Mouse (Mus musculus): Measurements from ENCODE around the gene Mob3a. TPM values are rescaled to one million over a fixed set of nuclear protein-coding genes. Genes with fewer than 3 reads are reported as not detected.

The Mob3a gene
- polyA plus RNA-seq, 2 experiments = 33.7 to 36.5 TPM

DNA sequence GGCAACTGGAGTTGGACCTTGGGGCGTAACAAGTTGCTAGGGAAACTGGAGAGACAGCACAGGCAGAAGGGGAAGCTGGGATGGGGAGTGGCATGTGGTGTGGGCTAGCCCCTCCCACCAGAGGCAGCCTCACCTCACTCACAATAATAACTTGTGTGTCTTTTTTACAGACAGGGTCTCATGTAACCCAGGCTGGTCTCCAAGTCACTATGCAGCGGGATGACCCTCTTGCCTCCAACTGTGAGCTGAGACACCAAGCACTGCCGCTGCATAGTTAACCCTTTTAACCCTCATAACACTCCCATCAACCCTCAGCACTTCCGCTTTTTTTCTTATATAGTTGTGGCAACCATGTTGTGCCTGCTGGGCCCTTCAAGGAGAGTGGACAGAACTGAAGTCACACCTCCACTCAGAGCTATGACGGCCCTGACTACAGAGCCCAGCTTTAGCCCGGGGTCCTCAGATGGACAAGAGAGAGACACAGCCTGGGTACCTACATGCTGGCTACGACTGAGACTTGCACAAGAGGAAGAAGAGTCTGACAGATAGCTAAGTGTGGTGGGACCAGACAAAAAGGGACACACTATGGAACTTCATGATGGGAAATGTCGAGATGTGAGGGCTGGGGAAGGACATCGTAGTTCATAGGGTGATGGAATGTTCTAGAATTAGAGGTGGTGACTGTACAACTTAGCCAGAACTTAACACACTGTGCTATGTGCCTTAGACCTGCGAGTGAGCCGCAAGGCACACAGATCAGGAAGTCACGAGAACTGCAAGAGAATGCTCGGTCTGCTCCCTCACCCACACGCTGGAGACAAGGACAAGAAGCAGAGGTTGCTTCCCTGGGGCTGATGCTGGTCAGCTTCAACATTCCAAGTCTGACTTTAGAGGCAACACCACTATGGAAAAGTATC, 9.3 kb downstream of the Mob3a start:
- DNase-seq (ENCODE audit: low spot score) (no peak), ATAC-seq (ENCODE audit: low FRiP score, low read depth) (no peak)
- H3K27me3 ChIP-seq (ENCODE audit: control insufficient read depth, insufficient read depth, low read length) = no peaks in the 10 kb centered on the region
- WGBS = 80% methylated on average over 14 of the region's 14 CpGs
- H3K9me3 ChIP-seq (ENCODE audit: control insufficient read depth, low read length) = no peaks in the 10 kb centered on the region
- no peak for TF ChIP-seq POLR2A (IDR thresholded peaks at IDR 0.05; ENCODE audit: borderline replicate concordance, extremely low read depth, insufficient read depth, insufficient read length)
- H3K4me1 ChIP-seq (ENCODE audit: control insufficient read depth, insufficient read depth, low read length) = no peaks in the 10 kb centered on the region
- peaks cover 66% of the 10 kb centered on the region for H3K36me3 ChIP-seq (ENCODE audit: control insufficient read depth, insufficient read depth, low read length)
- no peak overlapping the region for H3K4me3 ChIP-seq (replicated peaks; ENCODE audit: low read length)
- H3K9ac ChIP-seq (ENCODE audit: low read depth, low read length, severe bottlenecking) = no peak overlapping the region
- no peak overlapping the region for H3K27ac ChIP-seq (replicated peaks; ENCODE audit: low read depth, low read length)
- H3K4me2 ChIP-seq (replicated peaks; ENCODE audit: low read depth, low read length, severe bottlenecking) = no peak overlapping the region

DNA sequence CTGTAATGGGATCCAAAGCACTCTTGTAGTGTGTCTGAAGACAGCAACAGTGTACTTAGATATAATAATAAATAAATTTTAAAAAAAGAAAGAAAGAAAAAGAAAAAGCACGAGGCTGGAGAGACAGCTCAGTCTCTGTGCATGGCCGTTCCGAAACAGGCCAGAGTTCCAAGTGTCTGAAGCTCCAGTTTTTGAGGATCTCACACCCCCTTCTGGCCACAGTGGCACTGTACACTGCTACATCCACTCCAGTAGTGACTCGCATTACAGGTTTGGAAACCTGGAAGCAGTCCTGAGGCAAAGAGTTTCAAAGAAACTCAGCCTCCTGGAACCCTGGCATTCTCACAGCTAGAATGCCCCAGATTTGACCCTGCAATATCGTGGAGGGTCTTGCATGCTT, 13.9 kb downstream of the Mob3a start:
- no peak overlapping the region for H3K27ac ChIP-seq (replicated peaks; ENCODE audit: low read depth, low read length)
- DNase-seq (ENCODE audit: low spot score) (peak; percentile 72), ATAC-seq (ENCODE audit: low FRiP score, low read depth) (peak; percentile 65; the same call in 1 of the 2 replicates)
- H3K9ac ChIP-seq (ENCODE audit: low read depth, low read length, severe bottlenecking) = no peak overlapping the region
- H3K27me3 ChIP-seq (ENCODE audit: control insufficient read depth, insufficient read depth, low read length) = no peaks in the 10 kb centered on the region
- H3K4me3 ChIP-seq (replicated peaks; ENCODE audit: low read length) = no peak overlapping the region
- no peaks in the 10 kb centered on the region for H3K9me3 ChIP-seq (ENCODE audit: control insufficient read depth, low read length)
- no peaks in the 10 kb centered on the region for H3K4me1 ChIP-seq (ENCODE audit: control insufficient read depth, insufficient read depth, low read length)
- 43% methylated on average over 5 of the region's 5 CpGs for WGBS
- peaks cover 86% of the 10 kb centered on the region for H3K36me3 ChIP-seq (ENCODE audit: control insufficient read depth, insufficient read depth, low read length)
- no peak for TF ChIP-seq POLR2A (IDR thresholded peaks at IDR 0.05; ENCODE audit: borderline replicate concordance, extremely low read depth, insufficient read depth, insufficient read length)
- H3K4me2 ChIP-seq (replicated peaks; ENCODE audit: low read depth, low read length, severe bottlenecking) = no peak overlapping the region

DNA sequence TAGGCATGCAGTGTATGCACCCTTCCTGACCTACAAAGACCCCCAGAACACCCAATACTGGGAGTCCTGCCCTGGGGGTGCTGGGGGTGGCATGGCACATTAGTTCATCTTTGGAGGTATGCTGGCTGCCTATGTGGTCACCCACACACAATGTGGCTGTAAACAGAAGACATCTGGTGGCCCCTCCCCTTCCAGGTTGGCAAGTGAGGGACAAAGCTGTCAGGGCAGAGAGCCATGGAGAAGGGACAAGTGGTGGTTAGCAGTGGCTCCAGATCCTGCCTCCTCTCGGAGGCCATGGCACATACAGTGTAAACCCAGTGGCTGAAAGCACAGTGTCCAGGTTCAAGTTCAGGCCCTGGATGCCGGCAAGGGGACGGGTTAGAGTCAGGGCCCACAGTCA, 15.2 kb downstream of the Mob3a start:
- no peak overlapping the region for H3K4me3 ChIP-seq (replicated peaks; ENCODE audit: low read length)
- H3K27ac ChIP-seq (replicated peaks; ENCODE audit: low read depth, low read length) = no peak overlapping the region
- H3K9me3 ChIP-seq (ENCODE audit: control insufficient read depth, low read length) = no peaks in the 10 kb centered on the region
- 94% methylated on average over 3 of the region's 3 CpGs for WGBS
- H3K9ac ChIP-seq (ENCODE audit: low read depth, low read length, severe bottlenecking) = no peak overlapping the region
- DNase-seq (ENCODE audit: low spot score) (no peak), ATAC-seq (ENCODE audit: low FRiP score, low read depth) (no peak)
- TF ChIP-seq POLR2A (IDR thresholded peaks at IDR 0.05; ENCODE audit: borderline replicate concordance, extremely low read depth, insufficient read depth, insufficient read length) = no peak
- H3K36me3 ChIP-seq (ENCODE audit: control insufficient read depth, insufficient read depth, low read length) = peaks cover 80% of the 10 kb centered on the region
- no peak overlapping the region for H3K4me2 ChIP-seq (replicated peaks; ENCODE audit: low read depth, low read length, severe bottlenecking)
- H3K27me3 ChIP-seq (ENCODE audit: control insufficient read depth, insufficient read depth, low read length) = no peaks in the 10 kb centered on the region
- no peaks in the 10 kb centered on the region for H3K4me1 ChIP-seq (ENCODE audit: control insufficient read depth, insufficient read depth, low read length)

DNA sequence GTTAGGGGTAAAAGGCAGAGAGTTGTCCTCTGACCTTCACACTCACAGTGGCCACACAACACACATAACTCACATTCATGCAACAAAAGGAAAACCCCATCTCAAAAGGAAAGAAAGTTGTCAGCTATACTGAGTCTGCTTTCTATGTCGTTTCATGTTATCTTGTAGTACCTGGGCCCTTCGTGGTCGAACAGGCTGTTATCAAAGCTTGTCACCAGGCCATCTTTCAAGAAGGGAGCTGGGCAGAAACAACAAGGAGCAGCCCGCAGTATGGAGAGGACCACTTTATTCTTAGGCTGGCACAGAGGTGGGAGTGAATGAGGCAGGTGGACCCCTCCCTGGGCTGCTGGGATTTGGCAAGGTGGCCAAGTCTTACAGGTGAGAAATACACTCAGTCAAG, 16.8 kb downstream of the Mob3a start:
- H3K27ac ChIP-seq (replicated peaks; ENCODE audit: low read depth, low read length) = no peak overlapping the region
- no peaks in the 10 kb centered on the region for H3K27me3 ChIP-seq (ENCODE audit: control insufficient read depth, insufficient read depth, low read length)
- no peak overlapping the region for H3K4me2 ChIP-seq (replicated peaks; ENCODE audit: low read depth, low read length, severe bottlenecking)
- peaks cover 64% of the 10 kb centered on the region for H3K36me3 ChIP-seq (ENCODE audit: control insufficient read depth, insufficient read depth, low read length)
- no peak overlapping the region for H3K9ac ChIP-seq (ENCODE audit: low read depth, low read length, severe bottlenecking)
- TF ChIP-seq POLR2A (IDR thresholded peaks at IDR 0.05; ENCODE audit: borderline replicate concordance, extremely low read depth, insufficient read depth, insufficient read length) = no peak
- ATAC-seq (ENCODE audit: low FRiP score, low read depth) (no peak), DNase-seq (ENCODE audit: low spot score) (no peak)
- H3K4me3 ChIP-seq (replicated peaks; ENCODE audit: low read length) = no peak overlapping the region
- H3K4me1 ChIP-seq (ENCODE audit: control insufficient read depth, insufficient read depth, low read length) = no peaks in the 10 kb centered on the region
- 91% methylated on average over 4 of the region's 4 CpGs for WGBS
- no peaks in the 10 kb centered on the region for H3K9me3 ChIP-seq (ENCODE audit: control insufficient read depth, low read length)

DNA sequence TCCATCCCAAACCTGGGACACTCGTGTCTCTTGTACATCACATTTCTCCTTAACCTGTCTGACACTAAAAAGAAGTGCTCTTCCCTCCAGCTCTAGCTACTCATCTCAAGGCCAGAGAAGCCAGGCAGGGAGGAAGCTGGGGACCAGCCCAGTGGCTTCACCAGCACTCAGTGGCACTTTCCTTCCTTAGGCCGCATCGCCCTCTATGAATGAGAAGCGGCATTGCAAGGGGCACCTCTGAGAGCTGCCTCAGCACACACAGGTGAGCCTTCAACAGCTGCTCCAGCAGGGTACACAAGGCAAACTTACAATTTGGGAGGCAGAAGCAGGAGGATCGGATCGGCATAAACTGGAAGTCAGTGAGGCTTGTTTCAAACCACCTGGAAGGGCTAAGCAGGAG, 17.6 kb downstream of the Mob3a start:
- H3K9ac ChIP-seq (ENCODE audit: low read depth, low read length, severe bottlenecking) = no peak overlapping the region
- no peak overlapping the region for H3K4me3 ChIP-seq (replicated peaks; ENCODE audit: low read length)
- no peaks in the 10 kb centered on the region for H3K9me3 ChIP-seq (ENCODE audit: control insufficient read depth, low read length)
- H3K36me3 ChIP-seq (ENCODE audit: control insufficient read depth, insufficient read depth, low read length) = peaks cover 56% of the 10 kb centered on the region
- 61% methylated on average over 6 of the region's 6 CpGs for WGBS
- H3K4me2 ChIP-seq (replicated peaks; ENCODE audit: low read depth, low read length, severe bottlenecking) = no peak overlapping the region
- no peak overlapping the region for H3K27ac ChIP-seq (replicated peaks; ENCODE audit: low read depth, low read length)
- peaks cover 5% of the 10 kb centered on the region for H3K4me1 ChIP-seq (ENCODE audit: control insufficient read depth, insufficient read depth, low read length)
- no peak for TF ChIP-seq POLR2A (IDR thresholded peaks at IDR 0.05; ENCODE audit: borderline replicate concordance, extremely low read depth, insufficient read depth, insufficient read length)
- DNase-seq (ENCODE audit: low spot score) (no peak), ATAC-seq (ENCODE audit: low FRiP score, low read depth) (no peak)
- no peaks in the 10 kb centered on the region for H3K27me3 ChIP-seq (ENCODE audit: control insufficient read depth, insufficient read depth, low read length)

All from limb, embryonic 14.5 days (tissue).